Mouse (Mus musculus): ENCODE measurements around the gene BC025920.

GRCm38 (mm10) chr10:81643449-81644055 is 37.5 kb downstream of the BC025920 start:
- TF ChIP-seq CTCF (conservative IDR thresholded peaks at IDR 0.05; ENCODE audit: low read length) (peak; percentile 13; the same call in 1 of the 2 replicates), POU5F1 (IDR thresholded peaks at IDR 0.05; ENCODE audit: borderline replicate concordance, low read length) (no peak)
